Mouse (Mus musculus): ENCODE measurements around the gene Mlh3. TPM values are rescaled to one million over a fixed set of nuclear protein-coding genes. Genes with fewer than 3 reads are reported as not detected.

Gene Mlh3
- polyA plus RNA-seq, 1 experiment = 0.99 TPM

DNA sequence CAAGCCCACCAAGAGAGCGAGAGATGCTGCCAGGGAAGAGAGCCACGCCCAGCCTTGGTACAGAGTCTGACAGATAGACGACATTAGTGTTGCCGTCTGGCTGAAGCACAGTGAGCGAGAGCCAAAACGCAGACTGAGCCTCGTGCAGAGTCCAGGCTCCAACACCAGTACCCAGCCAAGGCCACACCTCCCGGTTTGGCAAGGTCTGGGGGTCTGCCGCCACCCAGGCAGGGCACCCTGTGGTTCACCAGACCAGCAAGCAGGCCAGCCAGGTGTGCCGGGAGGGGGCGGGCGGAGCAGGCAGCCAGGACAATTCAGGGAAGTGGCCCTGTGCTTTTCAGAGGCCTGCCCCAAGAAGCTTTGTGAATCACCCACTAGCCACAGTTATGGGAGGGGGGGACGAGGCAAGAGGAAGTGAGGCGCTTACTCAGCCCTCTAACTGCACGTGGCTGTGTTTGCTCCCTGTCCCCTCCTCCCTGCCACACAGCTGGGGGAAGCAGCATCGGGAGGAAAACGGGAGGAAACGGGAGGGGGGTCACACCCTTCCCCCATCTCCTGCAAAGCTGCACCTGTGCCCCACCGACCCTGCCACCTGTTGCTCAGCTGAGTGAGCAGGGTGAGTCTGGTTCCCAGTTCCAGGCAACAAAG, 77.8 kb downstream of the Mlh3 start:
- no peak overlapping the region for H3K27ac ChIP-seq (ENCODE audit: insufficient read depth, low read depth, low read length)
- no peak overlapping the region for H3K4me3 ChIP-seq (ENCODE audit: low read depth, low read length)
- peaks cover 9% of the 10 kb centered on the region for H3K4me1 ChIP-seq (ENCODE audit: control insufficient read depth, insufficient read depth, insufficient read length, low read length)
- TF ChIP-seq POLR2A (IDR thresholded peaks at IDR 0.05; ENCODE audit: low read depth, low read length) (no peak), CTCF (IDR thresholded peaks at IDR 0.05; ENCODE audit: extremely low read depth, insufficient read length, insufficient replicate concordance, low read depth, low read length) (no peak)
- no peaks in the 10 kb centered on the region for H3K36me3 ChIP-seq (ENCODE audit: control insufficient read depth, insufficient read depth, low read length)
- 8% methylated on average over 19 of the region's 19 CpGs for WGBS
- no peaks in the 10 kb centered on the region for H3K27me3 ChIP-seq (ENCODE audit: control insufficient read depth, insufficient read depth, low read length)

- WGBS = 58% methylated on average over 7 of the region's 7 CpGs
- Histone ChIP-seq H3K4me1 (ENCODE audit: control insufficient read depth, insufficient read depth, insufficient read length, low read length) (peaks cover 9% of the 10 kb centered on the region), H3K27me3 (ENCODE audit: control insufficient read depth, insufficient read depth, low read length) (no peaks in the 10 kb centered on the region), H3K4me3 (ENCODE audit: low read depth, low read length) (no peak overlapping the region), H3K36me3 (ENCODE audit: control insufficient read depth, insufficient read depth, low read length) (no peaks in the 10 kb centered on the region), H3K27ac (ENCODE audit: insufficient read depth, low read depth, low read length) (no peak overlapping the region)
- TF ChIP-seq CTCF (IDR thresholded peaks at IDR 0.05; ENCODE audit: extremely low read depth, insufficient read length, insufficient replicate concordance, low read depth, low read length) = no peak
- no peak for TF ChIP-seq POLR2A (IDR thresholded peaks at IDR 0.05; ENCODE audit: low read depth, low read length)
Measured at GRCm38 (mm10) chr12:85190290-85190689, 80.1 kb downstream of the Mlh3 start.

DNA sequence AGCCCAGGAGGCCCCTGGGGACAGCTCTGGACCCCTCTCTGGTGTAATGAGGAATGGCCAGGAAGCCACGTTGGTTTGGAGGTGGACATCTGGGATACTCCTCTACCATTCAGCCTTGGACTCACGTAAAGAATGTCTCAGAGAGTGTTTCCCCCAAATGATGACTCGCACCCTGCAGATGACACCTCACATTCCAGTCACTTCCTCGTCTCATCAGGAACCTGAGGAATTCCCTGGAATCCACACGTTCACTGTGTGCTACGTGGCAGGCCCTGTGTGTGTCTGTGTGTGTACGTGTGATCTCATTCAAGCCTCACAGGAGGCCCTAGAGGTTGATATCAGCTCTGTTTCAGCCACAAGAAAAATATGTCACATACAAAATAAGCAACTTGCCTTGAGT, 84.0 kb downstream of the Mlh3 start:
- H3K4me3 ChIP-seq (ENCODE audit: low read depth, low read length) = no peak overlapping the region
- H3K27ac ChIP-seq (ENCODE audit: insufficient read depth, low read depth, low read length) = no peak overlapping the region
- 0 out of 2 replicates have a peak, but pooled peaks cover 6% of the 10 kb centered on the region for H3K27me3 ChIP-seq (ENCODE audit: control insufficient read depth, insufficient read depth, low read length)
- no peaks in the 10 kb centered on the region for H3K36me3 ChIP-seq (ENCODE audit: control insufficient read depth, insufficient read depth, low read length)
- H3K4me1 ChIP-seq (ENCODE audit: control insufficient read depth, insufficient read depth, insufficient read length, low read length) = no peaks in the 10 kb centered on the region
- TF ChIP-seq POLR2A (IDR thresholded peaks at IDR 0.05; ENCODE audit: low read depth, low read length) (no peak), CTCF (IDR thresholded peaks at IDR 0.05; ENCODE audit: extremely low read depth, insufficient read length, insufficient replicate concordance, low read depth, low read length) (no peak)
- WGBS = 57% methylated on average over 7 of the region's 7 CpGs

DNA sequence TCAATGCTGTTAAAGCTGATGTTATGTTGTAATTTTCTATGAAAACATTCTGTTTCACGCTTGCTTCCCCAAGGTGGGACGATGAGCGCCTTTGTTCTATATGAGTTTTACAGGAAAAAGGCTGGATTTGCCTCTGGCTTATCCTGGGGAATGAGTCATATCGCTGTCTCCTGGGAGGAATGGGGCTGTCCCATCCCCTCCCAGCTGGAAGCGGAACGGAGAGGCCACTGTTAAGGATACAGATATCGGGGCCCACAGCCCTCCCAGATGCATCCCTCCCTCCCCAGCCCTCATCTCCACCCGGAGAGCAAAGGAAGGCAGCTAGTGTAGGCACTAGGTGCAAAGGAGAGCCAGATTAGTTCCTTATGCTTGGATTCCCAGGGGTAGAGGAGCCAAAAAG, 84.6 kb downstream of the Mlh3 start:
- Histone ChIP-seq H3K36me3 (ENCODE audit: control insufficient read depth, insufficient read depth, low read length) (no peaks in the 10 kb centered on the region), H3K27ac (ENCODE audit: insufficient read depth, low read depth, low read length) (no peak overlapping the region), H3K27me3 (ENCODE audit: control insufficient read depth, insufficient read depth, low read length) (0 out of 2 replicates have a peak, but pooled peaks cover 6% of the 10 kb centered on the region), H3K4me3 (ENCODE audit: low read depth, low read length) (no peak overlapping the region), H3K4me1 (ENCODE audit: control insufficient read depth, insufficient read depth, insufficient read length, low read length) (no peaks in the 10 kb centered on the region)
- TF ChIP-seq CTCF (IDR thresholded peaks at IDR 0.05; ENCODE audit: extremely low read depth, insufficient read length, insufficient replicate concordance, low read depth, low read length) = no peak
- no peak for TF ChIP-seq POLR2A (IDR thresholded peaks at IDR 0.05; ENCODE audit: low read depth, low read length)
- WGBS = 39% methylated on average over 8 of the region's 8 CpGs

Other genes with a start within 250 kb of the Mlh3 start
- gene Prox2, start 159.8 kb downstream of the Mlh3 start, polyA plus RNA-seq (2012; rRNA removed) = 0.42 and 1.3 TPM in 2 replicates
- gene Dlst, start 159.8 kb downstream of the Mlh3 start, polyA plus RNA-seq (2012; rRNA removed) = 74.2 and 125 TPM in 2 replicates
- 0.25 and 0.68 TPM in 2 replicates for gene Rps6kl1, start 119.3 kb downstream of the Mlh3 start, polyA plus RNA-seq (2012; rRNA removed)
- 0.48 and 0.90 TPM in 2 replicates for gene Pgf, start 92.8 kb downstream of the Mlh3 start, polyA plus RNA-seq (2012; rRNA removed)
- 58.8 and 103 TPM in 2 replicates for gene Eif2b2, start 51.1 kb downstream of the Mlh3 start, polyA plus RNA-seq (2012; rRNA removed)
- gene Acyp1, start 17.8 kb upstream of the Mlh3 start, polyA plus RNA-seq (2012; rRNA removed) = 0.57 and 0.90 TPM in 2 replicates
- gene Zc2hc1c, start 18.0 kb upstream of the Mlh3 start, polyA plus RNA-seq (2012; rRNA removed) = 0.05 and 0.06 TPM in 2 replicates
- 7.4 and 11.1 TPM in 2 replicates for gene Nek9, start 68.8 kb upstream of the Mlh3 start, polyA plus RNA-seq (2012; rRNA removed)
- gene Tmed10, start 104.2 kb upstream of the Mlh3 start, polyA plus RNA-seq (2012; rRNA removed) = 140 and 226 TPM in 2 replicates
- 103 and 283 TPM in 2 replicates for gene Fos, start 203.3 kb upstream of the Mlh3 start, polyA plus RNA-seq (2012; rRNA removed)

Measured in small intestine, adult 2 months (tissue).